Mouse (Mus musculus): Measurements from ENCODE around the gene Fcgr2b.

- TF ChIP-seq CTCF (conservative IDR thresholded peaks at IDR 0.05; ENCODE audit: low read length) (no peak), NANOG (IDR thresholded peaks at IDR 0.05; ENCODE audit: borderline replicate concordance, low read length) (no peak), POU5F1 (IDR thresholded peaks at IDR 0.05; ENCODE audit: borderline replicate concordance, low read length) (no peak)
Observed at GRCm38 (mm10) chr1:170927378-170927777, 49.0 kb downstream of the Fcgr2b start, which contains the start of gene Fcrla.
